Mouse (Mus musculus) heart, postnatal 4 days (tissue): Measurements from ENCODE around the gene Pde3b. TPM values are rescaled to one million over a fixed set of nuclear protein-coding genes. Genes with fewer than 3 reads are reported as not detected.
"Not testable (repeated sequence)": the region's sequence is repeated elsewhere in the genome, so short reads cannot be mapped to it uniquely, and the experiment has no call there.

Experiments
- DNase-seq: peaks from one replicate; pipeline ENCODE4 v3.0.0; 2021
- total RNA-seq, 2 experiments: library from RNA; stranded (reverse); gene quantifications; 2 replicates each; pipeline ENCODE4 v1.2.3; 2021

Pde3b gene
- total RNA-seq, 2 experiments from 2014 or later, result 13.2 TPM

DNA sequence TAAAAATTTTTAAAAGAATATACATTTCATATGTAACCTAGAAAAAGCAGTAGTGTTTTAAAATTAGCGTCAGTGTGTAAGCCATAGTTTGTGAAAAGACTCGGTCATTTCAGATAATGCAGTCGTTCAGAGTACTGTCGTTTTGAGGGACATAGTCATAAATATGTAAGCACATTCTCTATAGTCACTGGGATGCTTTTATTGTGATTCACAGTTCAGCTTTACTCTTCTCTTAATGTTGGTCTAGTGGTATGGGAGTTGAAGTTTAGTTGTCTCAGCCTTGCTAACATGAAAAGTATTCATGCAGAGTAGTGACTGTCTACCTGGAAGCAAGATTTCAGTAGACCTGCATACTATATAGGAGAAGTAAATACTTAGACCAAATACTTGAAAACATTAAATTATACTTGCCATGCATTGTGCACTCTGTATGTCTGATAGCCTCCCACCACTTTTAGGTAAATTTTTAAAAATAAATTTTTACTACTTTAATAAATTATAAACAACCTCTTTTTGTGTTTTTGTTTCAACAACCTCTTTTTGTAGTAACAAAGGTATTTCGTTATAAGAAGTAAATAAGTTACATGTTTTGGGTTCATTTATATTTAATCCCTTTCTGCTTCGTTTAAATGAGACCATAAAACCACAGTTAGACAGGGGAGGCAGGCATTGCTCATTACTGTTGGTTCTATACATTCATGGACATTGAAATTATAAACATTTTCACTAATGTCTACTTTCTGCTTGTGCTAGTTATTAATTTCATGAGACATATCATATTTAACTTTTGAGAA lies 65.3 kb downstream of the Pde3b start:
- DNase-seq, result no peak

GRCm38 (mm10) chr7:114481008-114481407 lies 65.9 kb downstream of the Pde3b start:
- no peak for DNase-seq

GRCm38 (mm10) chr7:114481429-114481931 lies 66.4 kb downstream of the Pde3b start:
- DNase-seq, result no peak

DNA sequence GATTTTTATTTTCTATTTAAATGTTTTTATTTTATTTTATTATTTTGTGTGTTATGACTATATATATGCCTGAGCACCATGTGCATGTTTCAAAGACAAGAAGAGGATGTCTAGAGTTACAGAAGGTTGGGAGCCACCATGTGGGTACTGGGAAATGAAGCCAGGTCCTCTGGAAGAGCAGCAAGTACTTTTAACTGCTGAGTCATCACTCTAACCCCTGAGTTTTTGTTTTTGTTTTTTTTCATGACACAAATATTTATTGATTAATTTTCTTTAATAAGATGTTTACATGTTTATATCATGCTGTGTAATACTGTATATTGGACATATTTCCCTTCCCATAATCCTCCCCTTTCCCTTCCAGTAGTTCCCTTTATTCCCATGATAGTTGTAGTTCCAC lies 77.5 kb downstream of the Pde3b start:
- no peak for DNase-seq

GRCm38 (mm10) chr7:114494033-114494432 lies 79.0 kb downstream of the Pde3b start:
- no peak for DNase-seq

DNA sequence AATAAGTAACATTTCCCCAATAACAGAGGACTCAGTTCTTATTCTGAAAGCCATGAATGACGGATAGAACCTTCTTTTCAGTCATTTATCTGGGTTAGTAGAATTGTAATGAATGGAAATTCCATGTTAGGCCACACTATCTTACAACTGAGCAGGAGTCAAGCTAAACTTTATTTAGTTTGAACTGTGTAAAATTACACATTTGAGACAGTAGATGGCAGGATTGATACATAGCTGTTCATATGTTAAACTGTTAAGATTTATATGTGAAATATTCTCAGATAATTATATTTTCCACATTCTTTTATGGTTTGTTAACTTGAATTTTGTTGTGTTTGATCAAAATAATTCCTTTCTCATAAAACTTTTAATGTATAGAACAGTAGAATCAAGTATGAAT lies 84.2 kb downstream of the Pde3b start:
- DNase-seq, result no peak

- DNase-seq, result no peak
Measured at GRCm38 (mm10) chr7:114508879-114509278, 93.8 kb downstream of the Pde3b start.

GRCm38 (mm10) chr7:114520122-114520521 lies 105.0 kb downstream of the Pde3b start:
- DNase-seq, result no peak

DNA sequence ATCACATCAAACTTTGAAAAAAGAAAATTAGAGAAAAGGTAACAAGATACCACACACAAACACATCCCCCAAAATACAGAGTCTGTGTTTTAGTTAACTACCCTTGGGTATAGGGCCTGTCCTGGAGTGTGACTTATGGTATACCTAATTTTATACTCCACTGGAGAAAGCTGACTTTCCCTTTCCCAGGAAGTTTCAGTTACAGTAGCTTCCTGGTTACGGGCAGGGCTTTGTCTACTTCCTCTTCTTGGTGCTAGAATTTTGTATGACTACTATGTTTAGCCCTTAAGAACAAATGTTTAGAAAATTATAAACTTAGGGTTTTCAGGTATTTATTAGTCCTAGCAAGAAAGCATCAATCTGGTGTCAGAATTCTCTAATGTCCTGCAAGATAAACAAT lies 111.2 kb downstream of the Pde3b start:
- DNase-seq, result no peak

GRCm38 (mm10) chr7:114536179-114536578 lies 121.1 kb downstream of the Pde3b start:
- no peak for DNase-seq

DNA sequence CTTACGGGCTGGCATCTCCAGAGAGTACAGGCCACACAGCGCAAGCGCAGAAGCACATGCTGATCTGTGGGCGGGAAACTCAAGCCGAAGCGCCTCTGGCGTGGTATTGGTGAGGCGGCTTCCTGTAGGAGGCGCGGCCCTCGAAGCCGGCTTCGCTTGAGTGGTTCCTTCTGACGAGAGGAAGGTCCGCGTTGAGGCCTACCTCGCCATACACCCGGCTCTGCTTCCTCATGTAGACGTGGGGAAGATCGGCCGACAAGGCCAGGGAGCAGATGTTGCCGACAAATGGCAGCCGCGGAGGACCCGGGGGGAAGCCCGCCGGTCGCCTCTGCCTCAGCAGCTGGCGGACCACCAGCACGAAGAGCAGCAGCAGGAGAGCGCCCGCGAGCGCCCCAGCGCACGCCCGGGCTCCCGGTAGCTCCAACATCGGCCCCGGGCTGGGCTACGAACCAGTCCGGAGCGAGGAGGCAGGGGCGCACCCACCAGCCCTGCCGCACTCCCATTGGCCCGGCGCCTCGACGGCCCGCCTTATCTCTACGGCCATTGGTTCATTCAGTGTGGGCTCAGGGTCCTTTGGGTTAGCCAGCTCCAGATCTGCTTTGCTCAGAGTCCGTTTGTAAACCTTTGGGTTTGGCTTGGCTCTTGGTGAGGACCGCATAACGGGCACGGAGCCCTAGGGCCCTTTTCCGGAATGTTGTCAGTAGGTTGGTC lies 147.6 kb downstream of the Pde3b start, which contains the start of gene Cyp2r1:
Gene Cyp2r1, minus strand, starts transcription at position 442 of the 711 bp plus-strand sequence.
- peak; percentile 90 for DNase-seq

GRCm38 (mm10) chr7:114573866-114574265 lies 158.8 kb downstream of the Pde3b start:
- DNase-seq, result not testable (repeated sequence)

GRCm38 (mm10) chr7:114576931-114577330 lies 161.8 kb downstream of the Pde3b start:
- no peak for DNase-seq

DNA sequence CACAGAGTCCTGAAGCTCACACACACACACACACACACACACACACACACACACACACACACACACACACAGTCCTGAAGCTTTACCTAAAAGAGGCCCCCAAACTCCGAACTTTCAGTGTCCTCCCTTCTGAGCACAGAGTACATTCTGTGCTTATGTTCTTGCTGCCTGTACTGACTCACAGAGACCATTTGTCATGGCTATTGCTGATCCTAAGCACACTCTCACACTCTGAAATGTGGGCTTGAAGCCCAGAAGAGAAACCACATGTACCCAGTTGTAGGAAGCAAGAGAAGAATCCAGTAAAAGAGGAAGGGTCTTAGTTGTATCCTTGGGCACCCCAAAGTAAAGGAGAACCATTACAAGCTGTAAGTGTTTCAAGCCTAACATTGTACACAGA lies 162.6 kb downstream of the Pde3b start:
- DNase-seq, result no peak

- DNase-seq, result peak; percentile 69
Measured at GRCm38 (mm10) chr7:114580426-114580825, 165.3 kb downstream of the Pde3b start.

- no peak for DNase-seq
Measured at GRCm38 (mm10) chr7:114581200-114581599, 166.1 kb downstream of the Pde3b start.

- DNase-seq, result no peak
Measured at GRCm38 (mm10) chr7:114582441-114582840, 167.4 kb downstream of the Pde3b start.

Other genes with a start within 250 kb of the Pde3b start
- 10 to 100 TPM; 73.4 to 73.9 TPM for gene Copb1, start 160.6 kb upstream of the Pde3b start, total RNA-seq
- 100 to 1,000 TPM; 147 to 148 TPM for gene Psma1, start 139.2 kb upstream of the Pde3b start, total RNA-seq
- gene Cyp2r1, start 147.7 kb downstream of the Pde3b start, total RNA-seq, result 1 to 10 TPM; 1.0 to 1.9 TPM
- under 1 TPM; 0.54 to 0.60 TPM for gene Calca, start 221.1 kb downstream of the Pde3b start, total RNA-seq